Comparison of ENCODE assay signal across 26 mouse cellular contexts in genomic region chr3:64112707-64113106, GRCm38 (mm10). TPM values are rescaled to one million over a fixed set of nuclear protein-coding genes. Genes with fewer than 3 reads are reported as not detected.
A peak's percentile ranks its signal among the peaks of the same experiment; 100 is the strongest.
DNase-seq lines count a peak whose midpoint lies in the region; ATAC-seq and TF ChIP-seq lines count a peak whose summit lies in the region.
"Had no signal": no experiment of that assay in that cellular context is flagged by ENCODE, and none has a peak within 500 bp of the region (broad histone marks: within the 10 kb centered on the region; RNA-seq: fewer than 3 reads in every experiment).

No protein-coding gene starts in this region.

- TF ChIP-seq CTCF in brain, embryonic 14.5 days (IDR thresholded peaks at IDR 0.05; ENCODE audit: borderline replicate concordance, extremely low read depth, insufficient read depth, insufficient read length): no peak
- no peak for TF ChIP-seq CTCF in midbrain, postnatal 0 days (IDR thresholded peaks at IDR 0.05)

- no peak overlapping the region for H3K4me2 ChIP-seq in hindbrain, embryonic 13.5 days
- no peak overlapping the region for H3K4me2 ChIP-seq in forebrain, embryonic 14.5 days (ENCODE audit: low read length)
- no peak overlapping the region for H3K4me2 ChIP-seq in midbrain, postnatal 0 days (ENCODE audit: low read depth, low read length, poor library complexity, severe bottlenecking)
- H3K4me2 ChIP-seq: embryonic facial prominence, embryonic 12.5 days; heart, embryonic 13.5 days; liver, embryonic 12.5 days; lung, embryonic 14.5 days; stomach, embryonic 15.5 days had no signal

- TF ChIP-seq POLR2A in brain, embryonic 14.5 days (IDR thresholded peaks at IDR 0.05; ENCODE audit: borderline replicate concordance, extremely low read depth, insufficient read depth, insufficient read length, poor library complexity, severe bottlenecking): no peak

- no peaks in the 10 kb centered on the region for H3K27me3 ChIP-seq in hindbrain, embryonic 13.5 days
- H3K27me3 ChIP-seq in hindbrain, embryonic 10.5 days (ENCODE audit: insufficient read depth, poor library complexity, severe bottlenecking): no peaks in the 10 kb centered on the region
- H3K27me3 ChIP-seq in forebrain, embryonic 14.5 days (replicated peaks; ENCODE audit: control insufficient read depth, insufficient read depth, low read length): no peaks in the 10 kb centered on the region
- no peaks in the 10 kb centered on the region for H3K27me3 ChIP-seq in midbrain, postnatal 0 days (ENCODE audit: insufficient read depth, low read length)
- H3K27me3 ChIP-seq: embryonic facial prominence, embryonic 12.5 days; heart, embryonic 13.5 days; liver, embryonic 12.5 days; stomach, embryonic 15.5 days had no signal

- H3K9ac ChIP-seq in hindbrain, embryonic 13.5 days: no peak overlapping the region
- H3K9ac ChIP-seq in forebrain, embryonic 14.5 days (ENCODE audit: low read length): no peak overlapping the region
- no peak overlapping the region for H3K9ac ChIP-seq in midbrain, postnatal 0 days (replicated peaks; ENCODE audit: low read length, poor library complexity, severe bottlenecking)
- H3K9ac ChIP-seq: embryonic facial prominence, embryonic 12.5 days; heart, embryonic 13.5 days; liver, embryonic 12.5 days; lung, embryonic 14.5 days; stomach, embryonic 15.5 days had no signal

- H3K9me3 ChIP-seq in hindbrain, embryonic 13.5 days: no peaks in the 10 kb centered on the region
- H3K9me3 ChIP-seq in hindbrain, embryonic 10.5 days: no peaks in the 10 kb centered on the region
- no peaks in the 10 kb centered on the region for H3K9me3 ChIP-seq in forebrain, embryonic 14.5 days (replicated peaks; ENCODE audit: control insufficient read depth, low read length)
- H3K9me3 ChIP-seq in midbrain, postnatal 0 days (ENCODE audit: low read length): no peaks in the 10 kb centered on the region
- H3K9me3 ChIP-seq: embryonic facial prominence, embryonic 12.5 days; heart, embryonic 13.5 days; liver, embryonic 12.5 days; stomach, embryonic 15.5 days had no signal

- H3K4me1 ChIP-seq in hindbrain, embryonic 13.5 days (replicated peaks): no peaks in the 10 kb centered on the region
- no peaks in the 10 kb centered on the region for H3K4me1 ChIP-seq in hindbrain, embryonic 10.5 days (replicated peaks)
- H3K4me1 ChIP-seq in forebrain, embryonic 14.5 days (ENCODE audit: control insufficient read depth, insufficient read depth, low read length): 0 out of 2 replicates have a peak, but pooled peaks cover 2% of the 10 kb centered on the region
- no peaks in the 10 kb centered on the region for H3K4me1 ChIP-seq in midbrain, postnatal 0 days (ENCODE audit: insufficient read depth, low read length)
- H3K4me1 ChIP-seq: embryonic facial prominence, embryonic 12.5 days; heart, embryonic 13.5 days; liver, embryonic 12.5 days; stomach, embryonic 15.5 days had no signal

- no peak overlapping the region for H3K27ac ChIP-seq in hindbrain, embryonic 13.5 days
- H3K27ac ChIP-seq in hindbrain, embryonic 10.5 days: no peak overlapping the region
- no peak overlapping the region for H3K27ac ChIP-seq in forebrain, embryonic 14.5 days (ENCODE audit: low read depth, low read length)
- no peak overlapping the region for H3K27ac ChIP-seq in midbrain, postnatal 0 days (ENCODE audit: low read depth, low read length)
- H3K27ac ChIP-seq: embryonic facial prominence, embryonic 12.5 days; heart, embryonic 13.5 days; liver, embryonic 12.5 days; stomach, embryonic 15.5 days had no signal

- 94% methylated on average over 1 of the region's 1 CpGs for WGBS in hindbrain, embryonic 13.5 days
- WGBS in hindbrain, embryonic 10.5 days: 78% methylated on average over 1 of the region's 1 CpGs
- WGBS in forebrain, embryonic 14.5 days: 38% methylated on average over 1 of the region's 1 CpGs
- 88% methylated on average over 1 of the region's 1 CpGs for WGBS in midbrain, postnatal 0 days

- H3K36me3 ChIP-seq in hindbrain, embryonic 13.5 days: no peaks in the 10 kb centered on the region
- H3K36me3 ChIP-seq in hindbrain, embryonic 10.5 days: no peaks in the 10 kb centered on the region
- no peaks in the 10 kb centered on the region for H3K36me3 ChIP-seq in forebrain, embryonic 14.5 days (ENCODE audit: control insufficient read depth, insufficient read depth, low read length)
- no peaks in the 10 kb centered on the region for H3K36me3 ChIP-seq in midbrain, postnatal 0 days (ENCODE audit: insufficient read depth, low read length)
- H3K36me3 ChIP-seq: embryonic facial prominence, embryonic 12.5 days; heart, embryonic 13.5 days; liver, embryonic 12.5 days; stomach, embryonic 15.5 days had no signal

- ATAC-seq in hindbrain, embryonic 13.5 days (ENCODE audit: low FRiP score): peak; percentile 79
- ATAC-seq in forebrain, embryonic 14.5 days: peak; percentile 73
- peak; percentile 41; the same call in 1 of the 2 replicates for ATAC-seq in midbrain, postnatal 0 days (ENCODE audit: low FRiP score)
- ATAC-seq: intestine, embryonic 16.5 days; liver, embryonic 12.5 days had no signal

- no peak overlapping the region for H3K4me3 ChIP-seq in hindbrain, embryonic 13.5 days
- H3K4me3 ChIP-seq in hindbrain, embryonic 10.5 days: no peak overlapping the region
- H3K4me3 ChIP-seq in forebrain, embryonic 14.5 days (ENCODE audit: low read depth, low read length): no peak overlapping the region
- no peak overlapping the region for H3K4me3 ChIP-seq in midbrain, postnatal 0 days (ENCODE audit: low read depth, low read length)
- H3K4me3 ChIP-seq: embryonic facial prominence, embryonic 12.5 days; heart, embryonic 13.5 days; liver, embryonic 12.5 days; stomach, embryonic 15.5 days had no signal

- DNase-seq in hindbrain, embryonic 10.5 days (ENCODE audit: low spot score): no peak
- peak; percentile 70 for DNase-seq in brain, embryonic 14.5 days (ENCODE audit: low read depth)
- DNase-seq in forebrain, embryonic 14.5 days (ENCODE audit: low spot score): peak; percentile 61
- DNase-seq in midbrain, postnatal 0 days (ENCODE audit: low spot score): peak; percentile 38
- no peak for DNase-seq in adrenal gland, adult 2 months
- DNase-seq in frontal cortex, postnatal 36 days (ENCODE audit: low spot score in 2 of 2): no peak
- DNase-seq: adrenal gland, postnatal 36 days; lung, embryonic 14.5 days; lung, postnatal 4 days; right cerebral cortex, adult 18-20 months; spleen, adult 18-20 months had no signal

RNA-seq across cellular contexts. Expression of gene Vmn2r2, which starts 29.0 kb away (rescaled TPM):
- not detected in 2 replicates for polyA plus RNA-seq in hindbrain, embryonic 13.5 days (2015; fragmentation: Nextera tagmentation; extraction: Ambion mirVana)
- polyA plus RNA-seq in hindbrain, embryonic 10.5 days (2016; fragmentation: Nextera tagmentation; extraction: Ambion mirVana): 0.04 TPM in 1 of 2 replicates, not detected in the other
- not detected in 2 replicates for polyA plus RNA-seq in brain, embryonic 14.5 days (2012; rRNA removed)
- 0.07 TPM in 1 of 2 replicates, not detected in the other for polyA plus RNA-seq in forebrain, embryonic 14.5 days (2014; fragmentation: Nextera tagmentation; extraction: Ambion mirVana)
- 0.52 TPM in 1 of 2 replicates, not detected in the other for total RNA-seq in midbrain, postnatal 0 days (2014; rRNA removed)
- 0.04 TPM in 1 of 2 replicates, not detected in the other for polyA plus RNA-seq in midbrain, postnatal 0 days (2015; fragmentation: Nextera tagmentation; extraction: Ambion mirVana)
- not detected for total RNA-seq in adrenal gland, adult 2 months (2021)
- polyA plus RNA-seq in adrenal gland, adult 2 months (2012; rRNA removed): not detected in 2 replicates
- total RNA-seq: adrenal gland, postnatal 36 days; ES-E14; heart, postnatal 36 days; layer of hippocampus, adult 18-20 months; left cerebral cortex, adult 18-20 months had no signal
- polyA plus RNA-seq: cortical plate, adult 2 months; gonadal fat pad, adult 2 months; heart, embryonic 13.5 days; intestine, embryonic 16.5 days; kidney, embryonic 16.5 days; limb, embryonic 11.5 days; lung, embryonic 14.5 days; stomach, embryonic 15.5 days; thymus, postnatal 0 days had no signal

RNA-seq across cellular contexts. Expression of gene Vmn2r1, which starts 31.4 kb away (rescaled TPM):
- 0.09 and 0.19 TPM in 2 replicates for polyA plus RNA-seq in hindbrain, embryonic 13.5 days (2015; fragmentation: Nextera tagmentation; extraction: Ambion mirVana)
- polyA plus RNA-seq in hindbrain, embryonic 10.5 days (2016; fragmentation: Nextera tagmentation; extraction: Ambion mirVana): not detected in 2 replicates
- 0.49 and 0.52 TPM in 2 replicates for polyA plus RNA-seq in brain, embryonic 14.5 days (2012; rRNA removed)
- 0.13 and 0.32 TPM in 2 replicates for polyA plus RNA-seq in forebrain, embryonic 14.5 days (2014; fragmentation: Nextera tagmentation; extraction: Ambion mirVana)
- total RNA-seq in midbrain, postnatal 0 days (2014; rRNA removed): 0.49 and 0.85 TPM in 2 replicates
- 0.09 and 0.14 TPM in 2 replicates for polyA plus RNA-seq in midbrain, postnatal 0 days (2015; fragmentation: Nextera tagmentation; extraction: Ambion mirVana)
- under 1 TPM; 0.09 to 0.21 TPM for total RNA-seq in adrenal gland, adult 2 months (2021)
- polyA plus RNA-seq in adrenal gland, adult 2 months (2012; rRNA removed): 0.06 TPM in 2 replicates
- total RNA-seq: heart, postnatal 36 days had no signal
- polyA plus RNA-seq: heart, embryonic 13.5 days; intestine, embryonic 16.5 days; kidney, embryonic 16.5 days; liver, embryonic 12.5 days had no signal

Comparison
In these comparisons a context has a peak if more than half of its experiments do, and no peak if none do; other contexts are left out.
1. DNase-seq: peak in brain, embryonic 14.5 days (single experiment), forebrain, embryonic 14.5 days (single experiment) and midbrain, postnatal 0 days (single experiment); none in hindbrain, embryonic 10.5 days (single experiment), adrenal gland, adult 2 months (single experiment) and frontal cortex, postnatal 36 days (0 of 2).
2. Peak in every context shown above with its lines, with median percentiles within 50 percentile points of each other: ATAC-seq.